Mouse (Mus musculus) midbrain, embryonic 12.5 days (tissue): ENCODE results near the gene Esd. TPM values are rescaled to one million over a fixed set of nuclear protein-coding genes. Genes with fewer than 3 reads are reported as not detected.
A peak's percentile ranks its signal among the peaks of the same experiment; 100 is the strongest.

ENCODE experiments used
- ATAC-seq: fragments of 200-750 bp; cut with Nextera tagmentation; 2 replicates; pipeline ENCODE4 v1.8.0; 2017; ENCODE audit warnings: low read depth, moderate TSS enrichment, moderate library complexity; ENCODE audit not compliant: low FRiP score
- H3K27ac ChIP-seq: fragments of 300-500 bp; sonication (generic); replicated peaks from 2 replicates; pipeline ENCODE4 v1.5.1; 2016; ENCODE audit warnings: mild to moderate bottlenecking
- H3K27me3 ChIP-seq: fragments of 300-500 bp; sonication (generic); 2 replicates; pipeline ENCODE4 v1.6.1; 2016; ENCODE audit warnings: mild to moderate bottlenecking
- H3K36me3 ChIP-seq: fragments of 300-500 bp; sonication (generic); 2 replicates; pipeline ENCODE4 v1.6.1; 2016
- H3K4me1 ChIP-seq: fragments of 300-500 bp; sonication (generic); 2 replicates; pipeline ENCODE4 v1.6.1; 2016
- H3K4me2 ChIP-seq: fragments of 300-500 bp; sonication (generic); replicated peaks from 2 replicates; pipeline ENCODE4 v1.6.1; 2016; ENCODE audit warnings: mild to moderate bottlenecking, moderate library complexity
- H3K4me3 ChIP-seq: fragments of 300-500 bp; sonication (generic); 2 replicates; pipeline ENCODE4 v1.5.1; 2016; ENCODE audit warnings: mild to moderate bottlenecking
- H3K9ac ChIP-seq: fragments of 300-500 bp; sonication (generic); replicated peaks from 2 replicates; pipeline ENCODE4 v1.6.1; 2016; ENCODE audit warnings: mild to moderate bottlenecking, moderate library complexity
- H3K9me3 ChIP-seq: fragments of 300-500 bp; sonication (generic); 2 replicates; pipeline ENCODE4 v1.6.1; 2016; ENCODE audit warnings: mild to moderate bottlenecking
- WGBS: fragments of 180-500 bp; shearing (Covaris S2); methylation state at CpG from one replicate; pipeline ENCODE4 v1.1.7; 2016; 5-methylcytosine and 5-hydroxymethylcytosine counted together
- polyA plus RNA-seq: library from polyadenylated mRNA; unstranded; fragments of >200 nt; fragmentation: Nextera tagmentation; extraction: Ambion mirVana; gene quantifications from 2 replicates; pipeline ENCODE4 v1.2.1, GENCODE M21; 2016

Esd gene
- 320 and 325 TPM in 2 replicates for polyA plus RNA-seq

DNA sequence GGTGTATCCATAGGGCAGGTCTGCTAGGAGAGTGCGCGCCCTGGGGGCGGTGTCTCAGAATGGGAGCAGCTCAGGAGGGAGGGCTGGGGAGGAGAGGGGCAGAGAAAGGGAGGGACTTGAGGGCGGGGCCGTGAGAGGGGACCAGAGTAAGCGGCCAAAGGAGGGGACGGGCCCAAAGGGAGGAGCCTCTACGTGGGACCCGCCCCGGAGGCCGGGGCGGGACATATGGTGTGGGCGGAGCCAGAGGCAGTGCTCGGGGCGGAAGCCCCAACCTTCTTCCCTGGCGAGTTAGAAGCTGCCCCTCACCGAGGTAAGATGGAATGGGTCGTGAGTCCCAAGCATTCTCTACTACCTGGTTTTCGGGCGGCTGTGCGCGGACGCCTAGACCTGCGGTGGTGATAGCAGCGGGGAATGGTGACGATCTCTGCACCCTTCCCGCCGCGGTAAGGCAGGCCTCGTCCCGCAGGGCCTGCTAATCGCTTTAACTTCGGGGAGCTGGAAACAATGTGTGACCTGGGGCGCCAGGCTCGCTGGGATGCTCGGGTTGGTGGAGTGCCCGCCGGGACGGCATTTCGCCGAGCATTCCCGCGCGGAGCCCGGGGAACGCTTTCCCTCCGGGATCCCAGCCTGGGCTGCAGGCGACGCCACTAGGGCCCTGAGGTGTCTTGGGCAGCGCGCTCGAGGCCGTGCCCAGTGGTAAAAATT, at the start of gene Esd:
Gene Esd (plus strand): TSS at position 219 of the 705 bp plus-strand sequence.
- Histone ChIP-seq H3K4me3 (peak within 1 kb of the TSS; percentile 65), H3K36me3 (peaks cover 17% of the 10 kb centered on the region), H3K4me2 (peak within 1 kb of the TSS; percentile 72), H3K9me3 (no peaks in the 10 kb centered on the region), H3K27me3 (no peaks in the 10 kb centered on the region), H3K9ac (peak within 1 kb of the TSS; percentile 78), H3K4me1 (peaks cover 7% of the 10 kb centered on the region), H3K27ac (peak within 1 kb of the TSS; percentile 84)
- ATAC-seq: peak; percentile 99
- WGBS: under 1% methylated on average over 52 of the region's 53 CpGs

- WGBS: 73% methylated on average over 5 of the region's 5 CpGs
- H3K4me2 ChIP-seq: no peak overlapping the region
- no peak overlapping the region for H3K27ac ChIP-seq
Measured at GRCm38 (mm10) chr14:74684298-74684978, 47.7 kb upstream of the Esd start.

DNA sequence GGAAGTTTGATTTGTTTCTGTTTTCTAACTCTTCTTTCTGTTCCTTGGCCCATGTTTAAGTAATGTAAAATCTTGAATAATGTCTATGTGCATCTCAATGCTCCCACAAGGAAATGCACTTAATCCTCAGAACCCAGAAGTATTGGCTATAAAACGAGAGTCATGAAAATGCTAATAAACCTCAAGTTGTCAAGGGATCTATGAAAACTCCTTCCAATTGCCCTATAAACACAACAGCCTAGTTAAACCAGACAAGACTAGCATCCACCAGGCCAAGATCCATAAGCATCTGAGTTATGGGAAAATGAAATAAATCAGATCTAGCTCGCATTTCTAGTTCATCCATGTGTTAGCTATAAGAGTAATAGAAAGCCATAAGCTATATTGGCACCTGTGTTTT, 40.1 kb upstream of the Esd start:
- H3K9me3 ChIP-seq: no peaks in the 10 kb centered on the region
- no peak overlapping the region for H3K4me2 ChIP-seq
- 90% methylated on average over 2 of the region's 2 CpGs for WGBS
- no peak overlapping the region for H3K27ac ChIP-seq
- no peak overlapping the region for H3K4me3 ChIP-seq
- H3K9ac ChIP-seq: no peak overlapping the region
- no peaks in the 10 kb centered on the region for H3K27me3 ChIP-seq
- H3K4me1 ChIP-seq: no peaks in the 10 kb centered on the region
- ATAC-seq: no peak
- H3K36me3 ChIP-seq: no peaks in the 10 kb centered on the region

More at GRCm38 (mm10) chr14:74684298-74684978, 47.7 kb upstream of the Esd start:
- no peak for ATAC-seq
- Histone ChIP-seq H3K9me3 (no peaks in the 10 kb centered on the region), H3K4me3 (no peak overlapping the region), H3K9ac (no peak overlapping the region), H3K27me3 (no peaks in the 10 kb centered on the region), H3K36me3 (no peaks in the 10 kb centered on the region), H3K4me1 (no peaks in the 10 kb centered on the region)

DNA sequence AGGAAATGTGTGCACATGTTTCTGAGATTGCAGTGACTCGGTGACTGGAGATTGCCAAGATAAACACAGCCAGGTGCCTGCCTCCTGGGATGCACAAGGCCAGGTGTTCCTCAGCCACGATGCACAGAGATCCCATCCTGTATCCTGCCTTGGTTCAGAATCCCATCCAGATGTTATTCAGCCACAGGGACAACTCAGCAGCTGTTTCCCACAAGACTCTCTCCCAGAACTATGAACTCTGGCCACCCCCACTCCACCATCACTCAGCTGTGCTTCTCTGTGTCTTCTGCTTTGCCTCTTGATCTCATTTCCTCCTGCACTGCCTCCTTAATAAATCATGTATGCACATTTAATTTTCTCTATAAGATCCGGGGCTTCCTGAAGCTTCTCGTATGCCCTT, 35.3 kb upstream of the Esd start:
- Histone ChIP-seq H3K9ac (no peak overlapping the region), H3K27ac (no peak overlapping the region), H3K9me3 (no peaks in the 10 kb centered on the region), H3K36me3 (no peaks in the 10 kb centered on the region), H3K4me1 (no peaks in the 10 kb centered on the region), H3K27me3 (no peaks in the 10 kb centered on the region), H3K4me3 (no peak overlapping the region), H3K4me2 (no peak overlapping the region)
- no peak for ATAC-seq
- 67% methylated on average over 4 of the region's 4 CpGs for WGBS

- H3K4me3 ChIP-seq: no peak overlapping the region
- H3K9me3 ChIP-seq: no peaks in the 10 kb centered on the region
- H3K9ac ChIP-seq: no peak overlapping the region
- no peaks in the 10 kb centered on the region for H3K27me3 ChIP-seq
- H3K36me3 ChIP-seq: no peaks in the 10 kb centered on the region
- H3K4me1 ChIP-seq: no peaks in the 10 kb centered on the region
- H3K27ac ChIP-seq: no peak overlapping the region
- no peak overlapping the region for H3K4me2 ChIP-seq
- ATAC-seq: no peak
Measured at GRCm38 (mm10) chr14:74697432-74697831, 34.7 kb upstream of the Esd start.

- H3K4me1 ChIP-seq: no peaks in the 10 kb centered on the region
- H3K27me3 ChIP-seq: no peaks in the 10 kb centered on the region
- H3K9ac ChIP-seq: no peak overlapping the region
- H3K36me3 ChIP-seq: no peaks in the 10 kb centered on the region
- WGBS: 89% methylated on average over 3 of the region's 3 CpGs
- no peak overlapping the region for H3K4me2 ChIP-seq
- H3K27ac ChIP-seq: no peak overlapping the region
- no peak for ATAC-seq
- H3K4me3 ChIP-seq: no peak overlapping the region
- no peaks in the 10 kb centered on the region for H3K9me3 ChIP-seq
Measured at GRCm38 (mm10) chr14:74699241-74699640, 32.9 kb upstream of the Esd start.

DNA sequence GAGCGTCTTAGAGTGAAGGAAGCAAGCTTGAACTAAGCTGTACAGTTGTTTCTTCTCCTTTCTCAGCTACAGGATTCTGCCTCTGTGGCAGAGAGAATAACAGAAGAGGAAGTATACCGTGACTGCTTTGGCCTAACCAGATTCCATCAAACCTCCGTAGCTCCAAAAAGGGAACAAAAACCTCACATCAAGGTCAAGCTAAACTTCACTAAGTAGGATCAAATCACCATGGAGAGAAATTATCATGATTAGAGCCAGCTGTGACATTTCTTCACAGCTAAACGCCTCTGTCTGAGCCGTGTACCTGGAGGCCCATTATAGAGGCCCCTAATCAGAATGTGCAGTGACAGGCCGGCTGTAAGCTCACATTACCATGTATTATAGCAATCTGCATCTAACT, 28.2 kb upstream of the Esd start:
- Histone ChIP-seq H3K27me3 (no peaks in the 10 kb centered on the region), H3K4me3 (no peak overlapping the region), H3K36me3 (no peaks in the 10 kb centered on the region), H3K4me2 (no peak overlapping the region), H3K9ac (no peak overlapping the region), H3K9me3 (no peaks in the 10 kb centered on the region), H3K4me1 (no peaks in the 10 kb centered on the region), H3K27ac (no peak overlapping the region)
- 54% methylated on average over 6 of the region's 6 CpGs for WGBS
- ATAC-seq: no peak

DNA sequence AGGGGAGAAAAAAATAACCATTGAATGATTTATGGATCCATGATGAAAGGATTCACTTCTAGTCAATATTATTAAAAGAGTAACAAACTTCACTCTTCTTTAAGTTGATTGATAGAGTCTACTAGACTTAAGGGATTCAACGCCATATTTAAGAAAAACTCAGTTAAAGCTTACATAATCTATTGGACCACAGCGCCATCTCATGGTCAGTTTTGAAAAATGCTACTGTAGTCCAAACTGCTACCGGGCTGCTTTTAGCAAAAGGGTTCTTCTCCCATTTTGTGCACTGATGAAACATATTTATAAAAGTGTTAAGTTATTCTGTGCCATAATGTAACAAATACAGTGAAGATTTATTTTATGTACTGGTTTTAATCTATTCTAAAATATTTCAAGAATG, 23.0 kb upstream of the Esd start:
- WGBS: 32% methylated on average over 3 of the region's 3 CpGs
- no peak overlapping the region for H3K27ac ChIP-seq
- H3K4me1 ChIP-seq: no peaks in the 10 kb centered on the region
- H3K36me3 ChIP-seq: no peaks in the 10 kb centered on the region
- H3K4me3 ChIP-seq: no peak overlapping the region
- no peaks in the 10 kb centered on the region for H3K27me3 ChIP-seq
- no peak overlapping the region for H3K9ac ChIP-seq
- no peaks in the 10 kb centered on the region for H3K9me3 ChIP-seq
- no peak overlapping the region for H3K4me2 ChIP-seq
- ATAC-seq: no peak

GRCm38 (mm10) chr14:74723541-74723940, 8.6 kb upstream of the Esd start:
- Histone ChIP-seq H3K4me2 (no peak overlapping the region), H3K9me3 (no peaks in the 10 kb centered on the region), H3K27me3 (no peaks in the 10 kb centered on the region), H3K36me3 (no peaks in the 10 kb centered on the region), H3K9ac (no peak overlapping the region), H3K4me3 (no peak overlapping the region), H3K4me1 (no peaks in the 10 kb centered on the region), H3K27ac (no peak overlapping the region)
- 67% methylated on average over 3 of the region's 3 CpGs for WGBS
- ATAC-seq: no peak

DNA sequence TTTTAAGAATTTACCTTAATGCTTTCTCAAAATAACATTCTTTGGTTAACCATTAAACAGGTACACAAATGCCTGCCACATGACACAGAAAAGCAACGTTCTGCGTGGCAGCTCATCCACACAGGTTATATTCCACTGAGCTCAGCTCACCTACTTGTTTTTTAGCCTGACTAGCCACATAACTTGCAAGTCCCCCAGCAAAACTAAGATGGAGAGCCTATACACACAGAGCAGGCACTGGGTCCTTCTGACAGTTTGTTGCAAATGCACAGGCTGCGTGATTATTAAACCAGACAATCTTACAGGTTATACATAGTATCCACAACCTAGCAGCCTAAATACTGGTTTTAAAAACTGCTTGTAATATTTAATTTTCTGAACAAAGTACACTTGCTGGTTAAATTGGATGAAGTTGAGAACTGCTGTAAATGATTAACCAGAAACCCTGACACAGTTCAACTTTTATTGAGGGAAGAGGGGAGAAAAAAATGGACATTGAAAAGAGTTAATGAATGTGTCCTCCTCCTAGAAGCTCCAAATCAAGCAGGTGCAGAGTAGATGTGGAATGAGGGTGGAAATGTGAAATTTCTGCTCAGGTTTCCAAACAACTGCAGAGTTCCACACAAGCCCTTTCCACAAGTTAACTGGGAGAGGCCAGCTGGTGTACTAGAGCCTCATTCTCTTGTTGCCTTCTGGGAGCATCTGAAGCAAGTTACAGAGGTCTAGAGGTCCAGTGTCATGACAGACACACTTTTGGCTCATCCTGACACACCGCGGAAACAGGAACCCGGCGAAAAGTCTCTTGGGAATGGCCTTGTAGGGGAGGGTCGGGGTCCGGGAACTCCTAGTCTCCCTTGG, 647 bp upstream of the Esd start:
- Histone ChIP-seq H3K4me2 (peak overlapping the region; percentile 72), H3K36me3 (peaks cover 10% of the 10 kb centered on the region; the same call in 1 of the 2 replicates), H3K27me3 (no peaks in the 10 kb centered on the region), H3K27ac (no peak overlapping the region; the same call in 1 of the 2 replicates), H3K9ac (peak overlapping the region; percentile 78; the same call in 1 of the 2 replicates), H3K4me1 (peaks cover 7% of the 10 kb centered on the region), H3K4me3 (peak overlapping the region; percentile 65), H3K9me3 (no peaks in the 10 kb centered on the region)
- no peak for ATAC-seq
- 30% methylated on average over 9 of the region's 9 CpGs for WGBS

- Histone ChIP-seq H3K9me3 (no peaks in the 10 kb centered on the region), H3K9ac (no peak overlapping the region), H3K27me3 (no peaks in the 10 kb centered on the region), H3K27ac (no peak overlapping the region), H3K4me2 (peak overlapping the region; percentile 72), H3K36me3 (peaks cover 23% of the 10 kb centered on the region), H3K4me3 (peak overlapping the region; percentile 65), H3K4me1 (peaks cover 7% of the 10 kb centered on the region)
- no peak for ATAC-seq
- WGBS: 62% methylated on average over 2 of the region's 2 CpGs
Measured at GRCm38 (mm10) chr14:74733397-74733796, 1.3 kb downstream of the Esd start.

DNA sequence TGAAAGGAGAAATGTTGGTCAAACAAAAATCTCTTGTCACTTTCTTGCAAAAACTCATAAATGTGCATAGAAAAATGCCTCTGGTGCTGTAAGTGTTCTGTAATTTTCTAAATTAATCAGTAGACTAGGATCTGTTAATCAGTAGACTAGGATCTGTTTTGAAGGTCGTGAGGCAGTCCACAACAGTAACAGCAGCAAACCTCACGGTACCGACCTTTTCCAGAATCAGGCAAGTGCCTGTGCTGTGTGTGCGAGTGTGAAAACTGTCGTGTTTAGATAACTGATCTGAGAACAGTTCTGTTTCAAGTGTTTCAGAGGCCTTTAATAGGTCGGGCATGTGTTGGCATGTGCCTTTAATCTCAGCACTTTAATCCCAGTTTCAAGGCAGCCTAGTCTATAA, 3.4 kb downstream of the Esd start:
- Histone ChIP-seq H3K36me3 (peaks cover 44% of the 10 kb centered on the region), H3K27me3 (no peaks in the 10 kb centered on the region), H3K9me3 (no peaks in the 10 kb centered on the region), H3K4me3 (no peak overlapping the region), H3K4me2 (no peak overlapping the region), H3K27ac (no peak overlapping the region), H3K4me1 (peaks cover 7% of the 10 kb centered on the region), H3K9ac (no peak overlapping the region)
- no peak for ATAC-seq
- WGBS: 92% methylated on average over 6 of the region's 6 CpGs
